Mouse (Mus musculus) T-helper 1 cell (primary cell): Measurements from ENCODE around the gene Dusp3.

Source experiments
- in situ Hi-C: fragments of 300-600 bp; cut with MboI, MseI; formaldehyde crosslinking; loops from one replicate; pipeline ENCODE4 v1.15.1; 2025; ENCODE audit warnings: high pct_unique_total_duplicates

Gene Dusp3

GRCm38 (mm10) chr11:101979140-101979539 is 7.7 kb downstream of the Dusp3 start:
- in situ Hi-C loops: no loop called here

- in situ Hi-C loops: no loop called here
These were observed 9.9 kb downstream of the Dusp3 start for GRCm38 (mm10) chr11:101976949-101977348.

GRCm38 (mm10) chr11:101974923-101975322 is 11.9 kb downstream of the Dusp3 start:
- in situ Hi-C loops: no loop called here

- in situ Hi-C loops: no loop called here
These were observed 12.6 kb downstream of the Dusp3 start for GRCm38 (mm10) chr11:101974181-101974580.

- in situ Hi-C loops: no loop called here
These were observed 13.3 kb downstream of the Dusp3 start for GRCm38 (mm10) chr11:101973496-101973895.

GRCm38 (mm10) chr11:101972651-101973050 is 14.2 kb downstream of the Dusp3 start:
- in situ Hi-C loops: no loop called here

- in situ Hi-C loops: no loop called here
These were observed 14.7 kb downstream of the Dusp3 start for GRCm38 (mm10) chr11:101972097-101972496.

- in situ Hi-C loops: no loop called here
These were observed 15.4 kb downstream of the Dusp3 start for GRCm38 (mm10) chr11:101971410-101971809.

- in situ Hi-C loops: loop anchor here (5.0 kb wide), 1 partner anchor 48 kb away; no protein-coding TSS in a partner anchor
These were observed 17.0 kb downstream of the Dusp3 start for GRCm38 (mm10) chr11:101969835-101970234.

GRCm38 (mm10) chr11:101968791-101969190 is 18.0 kb downstream of the Dusp3 start:
- in situ Hi-C loops: loop anchor here (5.0 kb wide), 1 partner anchor 46 kb away; no protein-coding TSS in a partner anchor

GRCm38 (mm10) chr11:101968311-101968710 is 18.5 kb downstream of the Dusp3 start:
- in situ Hi-C loops: loop anchor here (5.0 kb wide), 1 partner anchor 46 kb away; no protein-coding TSS in a partner anchor

- in situ Hi-C loops: loop anchor here (5.0 kb wide), 1 partner anchor 45 kb away; no protein-coding TSS in a partner anchor
These were observed 19.7 kb downstream of the Dusp3 start, which contains the start of gene Sost for GRCm38 (mm10) chr11:101966965-101967614. TSS of gene Sost (minus strand) at chr11:101967015.

- in situ Hi-C loops: loop anchor here (5.0 kb wide), 1 partner anchor 43 kb away; no protein-coding TSS in a partner anchor
These were observed 21.3 kb downstream of the Dusp3 start for GRCm38 (mm10) chr11:101965553-101965952.

GRCm38 (mm10) chr11:101964647-101965046 is 22.2 kb downstream of the Dusp3 start:
- in situ Hi-C loops: loop anchor here (5.0 kb wide), 1 partner anchor 42 kb away; no protein-coding TSS in a partner anchor

- in situ Hi-C loops: no loop called here
These were observed 23.1 kb downstream of the Dusp3 start for GRCm38 (mm10) chr11:101963473-101964291.

- in situ Hi-C loops: no loop called here
These were observed 23.8 kb downstream of the Dusp3 start for GRCm38 (mm10) chr11:101963043-101963442.

GRCm38 (mm10) chr11:101957476-101957875 is 29.3 kb downstream of the Dusp3 start:
- in situ Hi-C loops: no loop called here

- in situ Hi-C loops: no loop called here
These were observed 33.4 kb downstream of the Dusp3 start for GRCm38 (mm10) chr11:101953441-101953840.

GRCm38 (mm10) chr11:101952541-101953341 is 34.1 kb downstream of the Dusp3 start:
- in situ Hi-C loops: no loop called here

- in situ Hi-C loops: no loop called here
These were observed 36.8 kb downstream of the Dusp3 start for GRCm38 (mm10) chr11:101950021-101950420.

- in situ Hi-C loops: no loop called here
These were observed 40.3 kb downstream of the Dusp3 start for GRCm38 (mm10) chr11:101946525-101946924.

- in situ Hi-C loops: no loop called here
These were observed 43.8 kb downstream of the Dusp3 start for GRCm38 (mm10) chr11:101943055-101943454.
